Mouse (Mus musculus) macrophage (primary cell): ENCODE measurements around the gene Olfr12. TPM values are rescaled to one million over a fixed set of nuclear protein-coding genes. Genes with fewer than 3 reads are reported as not detected.

ENCODE experiments used
- H3K27ac ChIP-seq: fragments of 350-480 bp; formaldehyde crosslinking; 2 replicates; pipeline ENCODE4 v1.9.0; 2021
- H3K36me3 ChIP-seq: fragments of 350-480 bp; formaldehyde crosslinking; 2 replicates; pipeline ENCODE4 v1.9.0; 2021; ENCODE audit errors: inconsistent target
- H3K4me3 ChIP-seq: fragments of 350-480 bp; formaldehyde crosslinking; 2 replicates; pipeline ENCODE4 v1.9.0; 2021; ENCODE audit errors: inconsistent target
- H3K79me2 ChIP-seq: fragments of 350-480 bp; formaldehyde crosslinking; 2 replicates; pipeline ENCODE4 v1.9.0; 2021; ENCODE audit errors: inconsistent target
- WGBS: methylation state at CpG from one replicate; pipeline ENCODE4 v1.1.7; 2026; ENCODE audit warnings: inconsistent platforms; ENCODE audit not compliant: missing documents; 5-methylcytosine and 5-hydroxymethylcytosine counted together
- polyA plus RNA-seq: library from polyadenylated mRNA; stranded (reverse); fragments of 250-400 nt; gene quantifications from 3 replicates; pipeline ENCODE4 v1.2.4, GENCODE M21; 2018; ENCODE audit warnings: inconsistent platforms

Gene Olfr12
- polyA plus RNA-seq, 1 experiment from 2014 or later: not detected

- WGBS: 6% methylated on average over 10 of the region's 10 CpGs
- Histone ChIP-seq H3K36me3 (no peaks in the 10 kb centered on the region), H3K79me2 (no peaks in the 10 kb centered on the region), H3K4me3 (no peak overlapping the region), H3K27ac (no peak overlapping the region)
These were observed 30.6 kb downstream of the Olfr12 start for GRCm38 (mm10) chr1:92648197-92648596.

- 25% methylated on average over 8 of the region's 8 CpGs for WGBS
- H3K4me3 ChIP-seq: no peak within 1 kb of the TSS
These were observed 31.1 kb downstream of the Olfr12 start, which contains the start of gene Otos for GRCm38 (mm10) chr1:92648673-92649072. Gene Otos, minus strand, starts transcription at chr1:92648841.

GRCm38 (mm10) chr1:92651467-92651866 is 33.9 kb downstream of the Olfr12 start:
- Histone ChIP-seq H3K27ac (no peak overlapping the region), H3K4me3 (no peak overlapping the region), H3K79me2 (no peaks in the 10 kb centered on the region), H3K36me3 (no peaks in the 10 kb centered on the region)
- 72% methylated on average over 3 of the region's 3 CpGs for WGBS

More at GRCm38 (mm10) chr1:92648673-92649072, 31.1 kb downstream of the Olfr12 start, which contains the start of gene Otos:
- Histone ChIP-seq H3K79me2 (no peaks in the 10 kb centered on the region), H3K36me3 (no peaks in the 10 kb centered on the region), H3K27ac (no peak within 1 kb of the TSS)

GRCm38 (mm10) chr1:92653179-92653578 is 35.6 kb downstream of the Olfr12 start:
- 90% methylated on average over 3 of the region's 3 CpGs for WGBS
- H3K4me3 ChIP-seq: no peak overlapping the region
- H3K36me3 ChIP-seq: no peaks in the 10 kb centered on the region
- no peak overlapping the region for H3K27ac ChIP-seq
- H3K79me2 ChIP-seq: no peaks in the 10 kb centered on the region

- Histone ChIP-seq H3K36me3 (no peaks in the 10 kb centered on the region), H3K79me2 (no peaks in the 10 kb centered on the region), H3K4me3 (no peak overlapping the region), H3K27ac (no peak overlapping the region)
- WGBS: 53% methylated on average over 2 of the region's 2 CpGs
These were observed 37.1 kb downstream of the Olfr12 start for GRCm38 (mm10) chr1:92654676-92655075.

GRCm38 (mm10) chr1:92657025-92657820 is 39.6 kb downstream of the Olfr12 start:
- WGBS: 92% methylated on average over 10 of the region's 11 CpGs
- Histone ChIP-seq H3K27ac (no peak overlapping the region), H3K4me3 (no peak overlapping the region), H3K36me3 (no peaks in the 10 kb centered on the region), H3K79me2 (no peaks in the 10 kb centered on the region)

- Histone ChIP-seq H3K79me2 (no peaks in the 10 kb centered on the region), H3K36me3 (no peaks in the 10 kb centered on the region), H3K4me3 (no peak overlapping the region), H3K27ac (no peak overlapping the region)
- 12% methylated on average over 5 of the region's 5 CpGs for WGBS
These were observed 41.8 kb downstream of the Olfr12 start for GRCm38 (mm10) chr1:92659392-92659791.

GRCm38 (mm10) chr1:92667106-92667505 is 49.5 kb downstream of the Olfr12 start:
- no peak overlapping the region for H3K4me3 ChIP-seq
- H3K79me2 ChIP-seq: no peaks in the 10 kb centered on the region
- no peak overlapping the region for H3K27ac ChIP-seq
- H3K36me3 ChIP-seq: no peaks in the 10 kb centered on the region
- 52% methylated on average over 6 of the region's 6 CpGs for WGBS

GRCm38 (mm10) chr1:92669430-92669829 is 51.8 kb downstream of the Olfr12 start:
- 93% methylated on average over 3 of the region's 3 CpGs for WGBS
- no peak overlapping the region for H3K4me3 ChIP-seq

GRCm38 (mm10) chr1:92671326-92671725 is 53.7 kb downstream of the Olfr12 start:
- Histone ChIP-seq H3K79me2 (no peaks in the 10 kb centered on the region), H3K4me3 (no peak overlapping the region), H3K27ac (no peak overlapping the region), H3K36me3 (no peaks in the 10 kb centered on the region)
- 90% methylated on average over 4 of the region's 4 CpGs for WGBS

More at GRCm38 (mm10) chr1:92669430-92669829, 51.8 kb downstream of the Olfr12 start:
- Histone ChIP-seq H3K27ac (no peak overlapping the region), H3K36me3 (no peaks in the 10 kb centered on the region), H3K79me2 (no peaks in the 10 kb centered on the region)

Other genes with a start within 250 kb of the Olfr12 start
- gene Ndufa10, start 143.9 kb upstream of the Olfr12 start, polyA plus RNA-seq: 60.6 to 72.4 TPM (median 71.0 TPM) in 3 replicates
- not detected in 3 replicates for gene Olfr1416, start 132.7 kb upstream of the Olfr12 start, polyA plus RNA-seq
- not detected in 3 replicates for gene Olfr1415, start 121.7 kb upstream of the Olfr12 start, polyA plus RNA-seq
- gene Olfr1414, start 99.1 kb upstream of the Olfr12 start, polyA plus RNA-seq: not detected in 3 replicates
- gene Olfr1413, start 46.5 kb upstream of the Olfr12 start, polyA plus RNA-seq: not detected in 3 replicates
- gene Olfr1412, start 32.0 kb upstream of the Olfr12 start, polyA plus RNA-seq: not detected in 3 replicates
- gene Olfr1411, start 23.4 kb upstream of the Olfr12 start, polyA plus RNA-seq: not detected in 3 replicates
- gene Olfr1410, start 12.0 kb upstream of the Olfr12 start, polyA plus RNA-seq: not detected in 3 replicates
- gene Cops9, start 24.2 kb downstream of the Olfr12 start, polyA plus RNA-seq: 112 to 471 TPM (median 428 TPM) in 3 replicates
- not detected in 3 replicates for gene Otos, start 31.1 kb downstream of the Olfr12 start, polyA plus RNA-seq
- 0.30 to 2.0 TPM (median 0.53 TPM) in 3 replicates for gene Gpc1, start 213.9 kb downstream of the Olfr12 start, polyA plus RNA-seq